20 mouse cellular contexts compared by ENCODE assay signal in genomic region chr7:16643106-16643505, GRCm38 (mm10). TPM values are rescaled to one million over a fixed set of nuclear protein-coding genes. Genes with fewer than 3 reads are reported as not detected.
"Had no signal": no experiment of that assay in that cellular context is flagged by ENCODE, and none has a peak within 500 bp of the region (broad histone marks: within the 10 kb centered on the region; RNA-seq: fewer than 3 reads in every experiment).

No protein-coding gene starts in this region.

RNA-seq across cellular contexts. Expression of gene Ceacam15, which starts 32.4 kb away (rescaled TPM):
- total RNA-seq: liver, adult 2 months; megakaryocyte, adult 5-6 weeks; megakaryocyte-erythroid progenitor cell, adult 5-6 weeks had no signal
- polyA plus RNA-seq: liver, adult 2 months; liver, embryonic 13.5 days; liver, embryonic 15.5 days; liver, postnatal 0 days; lung, adult 2 months; lung, embryonic 15.5 days; midbrain, embryonic 10.5 days; midbrain, embryonic 12.5 days; midbrain, embryonic 14.5 days; midbrain, embryonic 16.5 days; myocyte; neural tube, embryonic 11.5 days; neural tube, embryonic 13.5 days; neural tube, embryonic 15.5 days; spleen, adult 2 months; stomach, embryonic 15.5 days; stomach, postnatal 0 days; urinary bladder, adult 2 months had no signal
